Mouse (Mus musculus): ENCODE measurements around the gene Pdgfc. TPM values are rescaled to one million over a fixed set of nuclear protein-coding genes. Genes with fewer than 3 reads are reported as not detected.

The Pdgfc gene
- polyA plus RNA-seq, 3 experiments from 2014 or later = not detected

Other genes starting within 250 kb of the Pdgfc start
- under 1 TPM in 2 of 3 experiments, not detected in 1; 0.09 to 0.11 TPM for gene Gria2, start 233.6 kb upstream of the Pdgfc start, polyA plus RNA-seq (2017; shearing (Covaris generic))
- not detected for gene Glrb, start 122.8 kb upstream of the Pdgfc start, polyA plus RNA-seq (2017; shearing (Covaris generic))